Mouse (Mus musculus) erythroblast, embryonic 14.5 days (primary cell): ENCODE data around the gene Ccl22.

Source experiments
- GATA1 ChIP-seq: IDR thresholded peaks from 2 replicates; pipeline ENCODE4 v1.6.1; 2012; ENCODE audit warnings: low read length, inconsistent platforms, mixed read lengths
- TAL1 ChIP-seq: IDR thresholded peaks from 3 replicates; pipeline ENCODE4 v1.6.1; 2012; ENCODE audit warnings: low read length, inconsistent platforms, mixed read lengths

GRCm38 (mm10) chr8:94778036-94778435 lies 32.6 kb downstream of the Ccl22 start:
- no peak for TF ChIP-seq TAL1
- no peak for TF ChIP-seq GATA1
